Mouse (Mus musculus): ENCODE results near the gene Vmp1.

GRCm38 (mm10) chr11:86592993-86593392, 90.6 kb downstream of the Vmp1 start:
- TF ChIP-seq CTCF (IDR thresholded peaks at IDR 0.05; ENCODE audit: low read depth) (no peak), EP300 (optimal IDR thresholded peaks at IDR 0.05) (no peak)

Data from stomach, postnatal 0 days (tissue).